Mouse (Mus musculus): ENCODE results near the gene Crhr1.

DNA sequence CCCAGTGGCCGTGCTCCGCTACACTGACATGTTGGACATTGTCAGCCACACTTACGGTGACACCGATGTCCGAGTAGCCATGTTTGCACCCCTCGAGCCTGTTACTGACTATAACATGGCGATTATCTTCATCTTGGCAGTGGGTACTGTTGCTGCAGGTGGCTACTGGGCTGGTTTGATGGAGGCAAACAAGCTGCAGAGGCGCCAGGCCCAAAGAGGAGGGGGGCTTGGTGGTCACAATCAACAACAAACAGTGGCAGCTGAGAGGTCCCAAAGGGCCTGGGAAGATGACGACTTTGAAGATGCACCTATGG, 54.1 kb downstream of the Crhr1 start:
- TF ChIP-seq CTCF (conservative IDR thresholded peaks at IDR 0.05; ENCODE audit: low read length) = no peak
- no peak for TF ChIP-seq POU5F1 (IDR thresholded peaks at IDR 0.05; ENCODE audit: borderline replicate concordance, low read length)

All from E14TG2a.4 (cell line).